Mouse (Mus musculus) liver, adult 2 months (tissue): ENCODE data around the gene Tmem9b.

Source experiments
- CTCF ChIP-seq: fragments of 200-500 bp; IDR thresholded peaks from 2 replicates; pipeline ENCODE4 v1.5.1; 2011; ENCODE audit warnings: low read depth, low read length, control low read depth
- POLR2A ChIP-seq: fragments of 200-500 bp; IDR thresholded peaks from 2 replicates; pipeline ENCODE4 v1.6.1; 2011; ENCODE audit warnings: low read length, control low read depth; ENCODE audit not compliant: insufficient read depth; ENCODE audit errors: extremely low read depth

DNA sequence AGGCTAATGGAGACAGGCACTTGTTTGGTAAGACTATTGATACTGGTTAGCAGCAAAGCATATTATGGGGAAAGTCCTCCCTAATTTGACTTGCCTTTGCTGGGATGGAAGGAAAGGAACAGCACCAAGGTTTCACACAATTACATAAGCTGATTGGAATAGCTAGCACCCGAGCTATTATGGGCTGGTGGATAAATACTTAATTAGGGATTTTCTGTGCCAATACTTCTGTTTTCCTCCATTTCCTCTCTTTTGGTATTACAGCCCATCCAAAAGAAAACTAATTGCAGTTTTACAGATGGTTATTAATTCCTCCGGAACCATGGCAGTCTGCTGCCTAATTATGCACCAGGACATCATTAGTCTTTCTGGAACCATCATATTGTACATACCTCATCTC, 11.3 kb upstream of the Tmem9b start:
- TF ChIP-seq POLR2A (no peak), CTCF (no peak)
